ENCODE assay signal across 8 mouse cellular contexts in the genomic region with DNA sequence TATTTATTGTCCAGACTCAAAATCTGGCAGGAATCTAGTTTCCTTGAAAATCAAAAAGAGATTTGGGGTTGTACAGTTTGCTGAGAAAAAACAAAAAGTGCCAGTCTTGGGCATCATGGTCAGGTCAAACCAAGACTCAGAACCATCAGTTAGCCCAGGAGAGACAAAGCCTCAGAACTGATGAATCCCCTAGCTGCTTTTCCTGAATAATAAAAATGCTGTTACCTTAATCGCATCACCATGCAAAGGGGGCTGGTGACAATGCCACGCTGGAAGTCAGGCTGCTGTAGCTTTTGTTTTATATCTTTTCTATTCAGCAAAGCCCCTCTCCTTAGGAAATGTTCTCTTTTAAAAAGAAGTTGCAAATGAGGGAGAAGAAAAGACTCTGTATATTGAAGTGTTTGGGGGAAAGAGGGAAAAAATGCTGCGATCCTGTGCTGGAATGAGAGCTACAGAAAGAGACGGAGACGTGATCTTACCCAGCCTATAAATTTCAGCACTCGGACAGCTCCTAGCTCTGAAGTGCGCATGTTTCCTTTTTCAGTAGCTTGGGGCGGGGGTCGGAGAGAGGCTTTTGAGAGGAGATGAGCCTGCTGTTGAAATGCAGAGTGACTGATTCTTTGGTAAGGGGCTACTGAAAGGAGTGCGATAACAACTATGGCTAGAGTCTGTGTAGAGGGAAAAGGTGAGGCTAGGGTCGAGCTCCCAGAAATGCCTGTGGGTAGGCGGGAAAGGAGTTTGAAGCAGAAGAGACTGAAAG. TPM values are rescaled to one million over a fixed set of nuclear protein-coding genes. Genes with fewer than 3 reads are reported as not detected.
A peak's percentile ranks its signal among the peaks of the same experiment; 100 is the strongest.
DNase-seq lines count a peak whose midpoint lies in the region; ATAC-seq lines count a peak whose summit lies in the region.

A gene (minus strand): TSS at position 455 of the 760 bp plus-strand sequence.

- peak; percentile 56; the same call in 1 of the 2 replicates for ATAC-seq in kidney, embryonic 15.5 days (replicated peaks; ENCODE audit: low FRiP score)
- no peak for ATAC-seq in embryonic facial prominence, embryonic 12.5 days (ENCODE audit: insufficient number of reproducible peaks, insufficient read depth, low FRiP score, low TSS enrichment)
- 0 out of 2 replicates have a peak, but pooled peaks have one; percentile 42 for ATAC-seq in megakaryocyte progenitor cell, adult 5-6 weeks (replicated peaks; ENCODE audit: poor library complexity)

- WGBS in kidney, embryonic 15.5 days, result 19% methylated on average over 12 of the region's 12 CpGs
- WGBS in embryonic facial prominence, embryonic 12.5 days, result 15% methylated on average over 12 of the region's 12 CpGs

- H3K27ac ChIP-seq in kidney, embryonic 15.5 days, result no peak within 1 kb of the TSS
- H3K27ac ChIP-seq in embryonic facial prominence, embryonic 12.5 days, result no peak within 1 kb of the TSS

- H3K4me1 ChIP-seq in kidney, embryonic 15.5 days, result no peaks in the 10 kb centered on the region
- H3K4me1 ChIP-seq in embryonic facial prominence, embryonic 12.5 days, result no peaks in the 10 kb centered on the region

- no peaks in the 10 kb centered on the region for H3K9me3 ChIP-seq in kidney, embryonic 15.5 days (replicated peaks)
- H3K9me3 ChIP-seq in embryonic facial prominence, embryonic 12.5 days, result no peaks in the 10 kb centered on the region

- peak within 1 kb of the TSS; percentile 59 for H3K4me2 ChIP-seq in kidney, embryonic 15.5 days
- H3K4me2 ChIP-seq in embryonic facial prominence, embryonic 12.5 days (replicated peaks), result peak within 1 kb of the TSS; percentile 42

- H3K27me3 ChIP-seq in kidney, embryonic 15.5 days, result peaks cover 5% of the 10 kb centered on the region; the same call in 1 of the 2 replicates
- no peaks in the 10 kb centered on the region for H3K27me3 ChIP-seq in embryonic facial prominence, embryonic 12.5 days

- no peaks in the 10 kb centered on the region for H3K36me3 ChIP-seq in kidney, embryonic 15.5 days
- no peaks in the 10 kb centered on the region for H3K36me3 ChIP-seq in embryonic facial prominence, embryonic 12.5 days

- no peak within 1 kb of the TSS for H3K9ac ChIP-seq in kidney, embryonic 15.5 days
- no peak within 1 kb of the TSS for H3K9ac ChIP-seq in embryonic facial prominence, embryonic 12.5 days

- no peak for DNase-seq in kidney, adult 18-20 months
- DNase-seq in R1 (ENCODE audit: low read depth, low spot score), result peak; percentile 69
- peak; percentile 0 for DNase-seq in induced T-regulatory cell, adult 2 months (ENCODE audit: low read depth)
- peak; percentile 12 for DNase-seq in yolk sac, embryonic 10.5 days (ENCODE audit: low spot score)
- DNase-seq in ovary, postnatal 10 days (ENCODE audit: low spot score), result no peak

- peak within 1 kb of the TSS; percentile 26 for H3K4me3 ChIP-seq in kidney, embryonic 15.5 days (replicated peaks)
- 0 out of 2 replicates have a peak within 1 kb of the TSS, but pooled peaks have one; percentile 19 for H3K4me3 ChIP-seq in embryonic facial prominence, embryonic 12.5 days

RNA-seq across cellular contexts. Expression of the gene that starts here (rescaled TPM):
- not detected in 2 replicates for polyA plus RNA-seq in kidney, embryonic 15.5 days (2015; fragmentation: Nextera tagmentation; extraction: Ambion mirVana)
- polyA plus RNA-seq in embryonic facial prominence, embryonic 12.5 days (2016; fragmentation: Nextera tagmentation; extraction: Ambion mirVana), result 0.17 and 0.32 TPM in 2 replicates
- total RNA-seq in megakaryocyte progenitor cell, adult 5-6 weeks (2015), result not detected in 2 replicates
- not detected in 2 replicates for total RNA-seq in megakaryocyte progenitor cell, adult 5-6 weeks (2017)

Comparison
In these comparisons a context has a peak if more than half of its experiments do, and no peak if none do; other contexts are left out.
1. Peak in ATAC-seq, H3K4me3 ChIP-seq and H3K4me2 ChIP-seq in kidney, embryonic 15.5 days; RNA of the gene not detected or under 1 TPM.
2. Peak in ATAC-seq in megakaryocyte progenitor cell, adult 5-6 weeks; RNA of the gene not detected or under 1 TPM.
3. DNase-seq: peak in R1 (single experiment), induced T-regulatory cell, adult 2 months (single experiment) and yolk sac, embryonic 10.5 days (single experiment); none in kidney, adult 18-20 months (single experiment) and ovary, postnatal 10 days (single experiment).